Mouse (Mus musculus) kidney, adult 2 months (tissue): ENCODE measurements around the gene Syne1.

Source experiments
- CTCF ChIP-seq: fragments of 200-500 bp; conservative IDR thresholded peaks from 2 replicates; pipeline ENCODE4 v1.5.1; 2011; ENCODE audit warnings: low read depth, mild to moderate bottlenecking, control low read depth, low read length, moderate library complexity, mixed read lengths; ENCODE audit not compliant: insufficient read depth, insufficient read length
- POLR2A ChIP-seq: fragments of 200-500 bp; IDR thresholded peaks from one replicate; pipeline ENCODE4 v1.6.1; 2011; ENCODE audit warnings: low read depth, low read length, control low read depth

DNA sequence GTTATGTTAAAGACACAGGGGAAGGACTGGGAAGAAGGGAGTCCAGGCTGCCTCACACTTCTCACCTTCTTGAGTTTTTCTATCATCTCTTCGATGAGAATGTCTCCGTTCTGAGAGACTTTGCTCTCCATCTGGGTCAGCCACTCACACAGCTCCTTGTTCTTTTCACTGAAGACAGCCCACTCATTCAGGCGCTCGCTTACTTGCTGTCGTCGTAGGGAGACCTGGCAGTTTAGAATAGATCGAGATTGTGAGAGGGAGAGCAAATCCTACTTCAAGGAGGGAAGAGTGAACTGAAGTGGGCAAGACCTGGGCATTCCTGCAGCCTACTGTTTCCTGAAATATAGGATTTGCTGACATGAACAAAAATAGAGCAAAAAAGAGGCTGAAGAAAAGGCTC, 475.6 kb downstream of the Syne1 start:
- TF ChIP-seq POLR2A: no peak
- TF ChIP-seq CTCF: no peak
